Mouse (Mus musculus) spleen, adult 2 months (tissue): ENCODE results near the gene Psg27. TPM values are rescaled to one million over a fixed set of nuclear protein-coding genes. Genes with fewer than 3 reads are reported as not detected.
"Not testable (repeated sequence)": the region's sequence is repeated elsewhere in the genome, so short reads cannot be mapped to it uniquely, and the experiment has no call there.

Experiments used
- DNase-seq, 2 experiments: peaks; one replicate each; pipeline versions ENCODE4 v3.0.0 to v3.0.0-alpha.2; 2012 to 2021; ENCODE audit warnings: low spot score in 2 of 2, low read depth in 1 of 2
- H3K27ac ChIP-seq: fragments of 200-500 bp; 2 replicates; pipeline ENCODE4 v1.5.1; 2012; ENCODE audit warnings: low read length, inconsistent platforms; ENCODE audit not compliant: insufficient read depth
- H3K27me3 ChIP-seq: fragments of 200-500 bp; 2 replicates; pipeline ENCODE4 v1.6.1; 2012; ENCODE audit warnings: mild to moderate bottlenecking, moderate library complexity, low read length, inconsistent platforms; ENCODE audit not compliant: control insufficient read depth, insufficient read depth
- H3K36me3 ChIP-seq: fragments of 200-500 bp; 2 replicates; pipeline ENCODE4 v1.6.1; 2012; ENCODE audit warnings: mild to moderate bottlenecking, low read length, inconsistent platforms; ENCODE audit not compliant: control insufficient read depth, insufficient read depth
- H3K4me1 ChIP-seq: fragments of 200-500 bp; 2 replicates; pipeline ENCODE4 v1.6.1; 2011; ENCODE audit warnings: inconsistent platforms; ENCODE audit not compliant: control insufficient read depth, insufficient read depth, insufficient read length
- H3K4me3 ChIP-seq: fragments of 200-500 bp; 2 replicates; pipeline ENCODE4 v1.5.1; 2011; ENCODE audit warnings: mild to moderate bottlenecking, inconsistent platforms; ENCODE audit not compliant: insufficient read depth, insufficient read length; ENCODE audit errors: extremely low read depth
- CTCF ChIP-seq: fragments of 200-500 bp; IDR thresholded peaks from 2 replicates; pipeline ENCODE4 v1.5.1; 2011; ENCODE audit warnings: mild to moderate bottlenecking, inconsistent platforms; ENCODE audit not compliant: insufficient read depth, insufficient read length, insufficient replicate concordance; ENCODE audit errors: extremely low read depth
- POLR2A ChIP-seq: fragments of 200-500 bp; IDR thresholded peaks from 2 replicates; pipeline ENCODE4 v1.6.1; 2011; ENCODE audit warnings: low read depth, low read length, inconsistent platforms
- WGBS: fragments of 180-500 bp; shearing (Covaris S2); methylation state at CpG from one replicate; pipeline ENCODE4 v1.1.7; 2018; 5-methylcytosine and 5-hydroxymethylcytosine counted together
- polyA plus RNA-seq: library from polyadenylated mRNA; depleted of rRNA; stranded (reverse); fragments of >200 nt; gene quantifications from 2 replicates; pipeline ENCODE4 v1.2.3, GENCODE M21; 2012; rRNA removed

The Psg27 gene
- polyA plus RNA-seq, result not detected in 2 replicates

DNA sequence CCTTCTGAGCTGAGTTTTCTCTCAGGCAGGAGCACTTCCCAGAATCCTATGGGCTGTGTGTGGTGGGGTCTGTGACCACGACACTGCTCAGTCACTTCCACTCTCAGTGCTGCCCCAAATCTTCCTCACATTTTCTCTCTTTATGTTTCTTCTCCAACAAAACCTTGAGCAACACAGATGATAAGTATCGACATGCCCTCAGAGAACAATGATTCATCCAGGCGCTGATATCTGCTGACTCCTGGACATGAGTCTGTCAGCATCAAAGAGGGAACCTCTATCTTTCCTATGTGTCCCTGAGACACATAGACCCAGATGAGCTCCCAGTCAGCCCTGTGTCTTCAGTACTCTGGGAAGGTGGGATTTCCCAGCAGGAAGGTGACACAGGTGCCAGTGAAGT lies at the start of gene Psg27:
Gene Psg27, minus strand, starts transcription at position 101 of the 400 bp plus-strand sequence.
- Histone ChIP-seq H3K4me3 (no peak within 1 kb of the TSS), H3K27ac (no peak within 1 kb of the TSS), H3K36me3 (no peaks in the 10 kb centered on the region), H3K4me1 (no peaks in the 10 kb centered on the region), H3K27me3 (no peaks in the 10 kb centered on the region)
- WGBS, result 88% methylated on average over 3 of the region's 3 CpGs
- no peak for DNase-seq
- TF ChIP-seq CTCF (no peak), POLR2A (no peak)

DNA sequence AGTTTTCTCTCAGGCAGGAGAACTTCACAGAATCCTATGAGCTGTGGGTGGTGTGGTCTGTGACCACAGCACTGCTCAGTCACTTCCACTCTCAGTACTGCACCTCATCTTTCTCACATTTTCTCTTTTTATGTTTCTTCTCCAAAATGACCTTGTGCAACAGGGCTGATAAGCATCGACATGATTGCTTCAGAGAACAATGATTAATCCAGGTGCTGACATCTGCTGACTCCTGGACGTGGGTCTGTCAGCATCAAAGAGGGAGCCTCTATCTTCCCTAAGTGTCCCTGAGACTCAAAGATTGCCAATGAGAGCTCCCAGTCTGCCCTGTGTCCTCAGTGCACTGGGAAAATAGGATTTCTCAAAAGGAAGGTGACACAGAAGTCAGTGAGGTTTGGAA lies 49.3 kb upstream of the Psg27 start, which contains the start of gene Psg23:
Gene Psg23, minus strand, starts transcription at position 101 of the 400 bp plus-strand sequence.
- H3K27ac ChIP-seq, DNase-seq, H3K27me3 ChIP-seq, H3K4me3 ChIP-seq, H3K36me3 ChIP-seq, H3K4me1 ChIP-seq: not testable (repeated sequence)
- 67% methylated on average over 2 of the region's 2 CpGs for WGBS

DNA sequence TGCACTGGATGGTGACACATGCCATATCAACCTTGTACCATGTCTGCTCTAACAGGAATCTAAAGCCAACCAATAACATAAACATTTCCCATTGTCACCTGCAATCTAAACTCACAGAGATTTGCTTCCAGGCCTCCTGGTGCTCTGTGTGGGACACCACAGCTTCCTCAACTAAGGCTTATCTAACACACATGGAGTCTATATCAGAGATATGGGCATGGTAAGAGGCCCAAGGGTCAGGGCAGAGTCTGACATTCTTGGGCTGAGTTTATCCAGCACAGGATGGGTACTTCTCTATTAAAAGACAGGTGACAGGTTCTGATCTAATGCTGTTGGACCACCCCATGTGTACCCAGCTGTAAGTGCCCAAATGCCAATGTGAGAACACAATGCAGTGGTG lies 7.3 kb downstream of the Psg27 start:
- no peak for TF ChIP-seq CTCF
- TF ChIP-seq POLR2A, result no peak
- Histone ChIP-seq H3K4me1 (no peaks in the 10 kb centered on the region), H3K36me3 (no peaks in the 10 kb centered on the region), H3K27ac (no peak overlapping the region), H3K4me3 (no peak overlapping the region), H3K27me3 (no peaks in the 10 kb centered on the region)
- no peak for DNase-seq

- H3K27ac ChIP-seq, H3K4me3 ChIP-seq, H3K27me3 ChIP-seq, DNase-seq, H3K36me3 ChIP-seq, H3K4me1 ChIP-seq: not testable (repeated sequence)
- 77% methylated on average over 3 of the region's 3 CpGs for WGBS
These were observed 11.4 kb downstream of the Psg27 start for GRCm38 (mm10) chr7:18555751-18556150.

DNA sequence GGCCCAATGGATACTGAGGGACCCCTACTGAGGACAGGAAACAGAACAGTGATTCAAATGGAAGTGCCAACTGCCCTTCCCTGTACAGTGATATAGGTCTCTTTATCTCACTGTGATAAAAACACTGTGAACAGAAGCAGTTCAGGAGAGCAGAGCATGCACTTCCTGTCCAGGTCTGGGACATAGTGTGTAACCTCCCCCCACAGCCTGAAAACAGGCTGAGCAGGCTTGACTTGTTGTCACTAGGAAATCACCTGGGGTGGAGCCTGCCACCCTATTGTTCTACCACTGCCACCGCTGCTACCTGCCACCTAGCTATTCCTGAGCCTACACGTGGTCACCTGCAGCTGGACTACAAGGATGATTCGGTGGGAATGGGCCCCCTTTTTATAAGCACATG lies 33.7 kb downstream of the Psg27 start:
- no peak for DNase-seq
- 62% methylated on average over 3 of the region's 3 CpGs for WGBS
- no peak for TF ChIP-seq POLR2A
- no peak for TF ChIP-seq CTCF

DNA sequence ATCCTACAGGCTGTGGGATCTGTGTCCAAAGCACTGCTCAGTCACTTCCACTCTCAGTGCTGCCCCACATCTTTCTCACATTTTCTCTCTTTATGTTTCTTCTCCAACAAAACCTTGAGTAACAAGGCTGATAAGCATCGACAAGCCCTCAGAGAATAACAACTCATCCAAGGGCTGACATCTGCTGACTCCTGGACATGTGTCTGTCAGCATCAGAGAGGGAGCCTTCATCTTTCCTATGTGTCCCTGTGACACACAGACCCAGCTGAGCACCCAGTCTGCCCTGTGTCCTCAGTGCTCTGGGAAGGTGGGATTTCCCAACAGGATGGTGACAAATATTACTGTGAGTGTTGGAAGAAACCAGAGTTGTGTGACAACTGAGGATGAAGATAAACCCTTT lies 34.9 kb downstream of the Psg27 start, which contains the start of gene Psg25:
Gene Psg25, minus strand, starts transcription at position 101 of the 400 bp plus-strand sequence.
- H3K4me3 ChIP-seq, result no peak within 1 kb of the TSS
- DNase-seq, result no peak
- no peak for TF ChIP-seq CTCF
- no peak for TF ChIP-seq POLR2A
- H3K27me3 ChIP-seq, result no peaks in the 10 kb centered on the region
- no peak within 1 kb of the TSS for H3K27ac ChIP-seq
- no peaks in the 10 kb centered on the region for H3K4me1 ChIP-seq
- 90% methylated on average over 1 of the region's 1 CpGs for whole genome bisulfite sequencing
- H3K36me3 ChIP-seq, result no peaks in the 10 kb centered on the region

More for the DNA sequence above, 33.7 kb downstream of the Psg27 start:
- H3K4me1 ChIP-seq, result no peaks in the 10 kb centered on the region
- no peak overlapping the region for H3K4me3 ChIP-seq
- no peaks in the 10 kb centered on the region for H3K36me3 ChIP-seq
- H3K27me3 ChIP-seq, result no peaks in the 10 kb centered on the region
- H3K27ac ChIP-seq, result no peak overlapping the region

- TF ChIP-seq CTCF (no peak), POLR2A (no peak)
- Histone ChIP-seq H3K36me3 (no peaks in the 10 kb centered on the region), H3K4me1 (no peaks in the 10 kb centered on the region), H3K27me3 (no peaks in the 10 kb centered on the region), H3K27ac (no peak overlapping the region), H3K4me3 (no peak overlapping the region)
- 93% methylated on average over 8 of the region's 8 CpGs for WGBS
- DNase-seq, result no peak
These were observed 42.4 kb downstream of the Psg27 start for GRCm38 (mm10) chr7:18524668-18525067.

GRCm38 (mm10) chr7:18512848-18513247 lies 54.3 kb downstream of the Psg27 start:
- not testable (repeated sequence) for H3K27me3 ChIP-seq, H3K36me3 ChIP-seq, H3K27ac ChIP-seq, DNase-seq, H3K4me3 ChIP-seq, H3K4me1 ChIP-seq

DNA sequence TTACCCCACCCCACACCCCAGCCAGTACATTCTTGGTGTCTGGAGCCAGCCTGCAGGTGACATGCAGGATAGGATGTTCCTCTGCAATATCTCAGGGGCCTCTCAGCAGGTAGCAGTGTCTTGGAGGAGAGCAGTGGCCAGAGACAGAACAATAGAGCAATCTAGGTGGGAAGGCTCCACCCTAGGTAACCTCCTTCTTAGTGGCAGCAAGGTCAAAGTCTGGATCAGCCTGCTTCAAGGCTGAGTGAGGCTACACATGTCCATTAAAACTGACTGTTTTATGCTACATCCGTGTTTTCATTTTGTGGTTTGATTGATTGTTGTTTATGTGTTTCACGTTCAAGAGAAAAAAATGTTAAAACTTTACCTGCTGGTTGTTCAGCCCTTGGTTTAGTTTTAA lies 54.7 kb downstream of the Psg27 start:
- 62% methylated on average over 2 of the region's 2 CpGs for WGBS
- not testable (repeated sequence) for H3K36me3 ChIP-seq, H3K27me3 ChIP-seq, DNase-seq, H3K27ac ChIP-seq, H3K4me1 ChIP-seq, H3K4me3 ChIP-seq
